Mouse (Mus musculus) hindbrain, embryonic 14.5 days (tissue): ENCODE measurements around the gene Foxa2. TPM values are rescaled to one million over a fixed set of nuclear protein-coding genes. Genes with fewer than 3 reads are reported as not detected.

Experiments
- ATAC-seq: fragments of 200-750 bp; cut with Nextera tagmentation; 2 replicates; pipeline ENCODE4 v1.8.0; 2017; ENCODE audit warnings: moderate number of reproducible peaks, mild to moderate bottlenecking, moderate TSS enrichment, moderate library complexity; ENCODE audit not compliant: low FRiP score
- DNase-seq: peaks from one replicate; pipeline ENCODE4 v3.0.0-alpha.2; 2015; ENCODE audit warnings: low spot score
- H3K27ac ChIP-seq: fragments of 300-500 bp; sonication (generic); 2 replicates; pipeline ENCODE4 v1.5.1; 2014; ENCODE audit warnings: mild to moderate bottlenecking, moderate library complexity
- H3K27me3 ChIP-seq: fragments of 300-500 bp; sonication (generic); 2 replicates; pipeline ENCODE4 v1.6.1; 2014; ENCODE audit warnings: mild to moderate bottlenecking, low read length, mixed read lengths; ENCODE audit not compliant: control insufficient read depth, insufficient read depth
- H3K36me3 ChIP-seq: fragments of 300-500 bp; sonication (generic); replicated peaks from 2 replicates; pipeline ENCODE4 v1.6.1; 2014; ENCODE audit not compliant: control insufficient read depth, insufficient read depth
- H3K4me1 ChIP-seq: fragments of 300-500 bp; sonication (generic); replicated peaks from 2 replicates; pipeline ENCODE4 v1.6.1; 2014; ENCODE audit warnings: antibody characterized with exemption, low read length, mixed read lengths; ENCODE audit not compliant: control insufficient read depth, insufficient read depth
- H3K4me2 ChIP-seq: fragments of 300-500 bp; sonication (generic); replicated peaks from 2 replicates; pipeline ENCODE4 v1.6.1; 2014; ENCODE audit warnings: mild to moderate bottlenecking, moderate library complexity
- H3K4me3 ChIP-seq: fragments of 300-500 bp; sonication (generic); replicated peaks from 2 replicates; pipeline ENCODE4 v1.5.1; 2014; ENCODE audit warnings: mild to moderate bottlenecking, low read length
- H3K9ac ChIP-seq: fragments of 300-500 bp; sonication (generic); 2 replicates; pipeline ENCODE4 v1.6.1; 2014
- H3K9me3 ChIP-seq: fragments of 300-500 bp; sonication (generic); 2 replicates; pipeline ENCODE4 v1.6.1; 2016; ENCODE audit warnings: low read length; ENCODE audit not compliant: control insufficient read depth
- WGBS: fragments of 180-500 bp; shearing (Covaris S2); extraction: QIAGEN DNeasy Blood & Tissue Kit; methylation state at CpG from one replicate; pipeline ENCODE4 v1.1.7; 2014; 5-methylcytosine and 5-hydroxymethylcytosine counted together
- microRNA-seq: library from miRNA; unstranded; fragments of <30 nt; microRNA quantifications from one replicate; pipeline ENCODE4, GENCODE M21; 2016
- polyA plus RNA-seq: library from polyadenylated mRNA; unstranded; fragments of >200 nt; fragmentation: Nextera tagmentation; extraction: Ambion mirVana; gene quantifications from 2 replicates; pipeline ENCODE4 v1.2.1, GENCODE M21; 2014

Gene Foxa2
- polyA plus RNA-seq, 1 experiment from 2014 or later: 2.1 TPM

DNA sequence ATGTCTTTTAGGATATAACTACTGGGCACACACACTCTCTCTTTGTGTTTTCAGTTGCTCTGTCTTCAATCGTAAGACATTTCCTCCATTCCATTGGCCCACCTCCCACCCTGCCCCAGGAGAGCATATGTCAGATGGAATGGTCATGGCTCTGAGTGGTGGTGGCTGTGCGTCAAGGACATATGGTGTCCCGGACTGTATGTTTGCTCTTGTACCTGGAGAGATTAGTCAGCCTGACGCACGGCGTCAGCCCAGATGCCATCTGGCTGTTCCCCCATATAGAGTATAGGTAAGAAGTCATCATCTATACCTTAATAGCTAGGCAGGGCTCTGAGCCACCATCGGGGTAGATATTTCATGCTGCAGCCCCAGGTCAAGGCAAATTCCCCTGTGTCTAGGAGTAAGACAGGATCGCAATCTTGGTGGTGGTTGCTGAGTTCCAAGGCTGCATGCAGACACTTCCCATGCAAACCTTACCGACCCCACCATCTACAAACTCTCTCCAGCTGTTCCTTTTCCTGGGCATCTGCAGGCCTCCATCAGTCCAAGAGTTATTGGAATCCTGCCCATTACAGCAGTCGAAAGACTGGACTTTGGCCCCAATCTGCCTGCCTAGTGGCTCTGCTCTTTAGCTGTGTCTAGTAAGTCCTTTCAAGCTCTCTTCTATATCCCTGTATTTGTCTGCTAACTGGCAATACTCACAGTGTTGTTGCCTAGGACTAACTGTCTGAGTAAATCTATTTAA is 53.7 kb downstream of the Foxa2 start:
- H3K9ac ChIP-seq: no peak overlapping the region
- no peak overlapping the region for H3K4me2 ChIP-seq
- no peaks in the 10 kb centered on the region for H3K27me3 ChIP-seq
- H3K36me3 ChIP-seq: no peaks in the 10 kb centered on the region
- H3K4me1 ChIP-seq: no peaks in the 10 kb centered on the region
- no peaks in the 10 kb centered on the region for H3K9me3 ChIP-seq
- H3K4me3 ChIP-seq: no peak overlapping the region
- H3K27ac ChIP-seq: no peak overlapping the region
- no peak for ATAC-seq
- 87% methylated on average over 10 of the region's 10 CpGs for WGBS
- no peak for DNase-seq

Small RNA genes within 50 kb of the gene (microRNA-seq; reads per million reads assigned to microRNA genes)
- gene Gm27420: not detected
